Mouse (Mus musculus) heart, embryonic 13.5 days (tissue): Measurements from ENCODE around the gene Dnaja3. TPM values are rescaled to one million over a fixed set of nuclear protein-coding genes. Genes with fewer than 3 reads are reported as not detected.

Source experiments
- ATAC-seq: fragments of 200-750 bp; cut with Nextera tagmentation; 2 replicates; pipeline ENCODE4 v1.8.0; 2017; ENCODE audit warnings: moderate TSS enrichment; ENCODE audit not compliant: insufficient number of reproducible peaks, low FRiP score, low TSS enrichment; ENCODE audit errors: extremely low read depth
- H3K27ac ChIP-seq: fragments of 300-500 bp; sonication (generic); replicated peaks from 2 replicates; pipeline ENCODE4 v1.5.1; 2015; ENCODE audit warnings: moderate library complexity, mild to moderate bottlenecking, inconsistent platforms
- H3K27me3 ChIP-seq: fragments of 300-500 bp; sonication (generic); replicated peaks from 2 replicates; pipeline ENCODE4 v1.6.1; 2015; ENCODE audit warnings: mild to moderate bottlenecking, inconsistent platforms
- H3K36me3 ChIP-seq: fragments of 300-500 bp; sonication (generic); 2 replicates; pipeline ENCODE4 v1.6.1; 2015; ENCODE audit warnings: mild to moderate bottlenecking, inconsistent platforms
- H3K4me1 ChIP-seq: fragments of 300-500 bp; sonication (generic); 2 replicates; pipeline ENCODE4 v1.6.1; 2015; ENCODE audit warnings: inconsistent platforms
- H3K4me2 ChIP-seq: fragments of 300-500 bp; sonication (generic); 2 replicates; pipeline ENCODE4 v1.6.1; 2015; ENCODE audit warnings: inconsistent platforms, mild to moderate bottlenecking, moderate library complexity
- H3K4me3 ChIP-seq: fragments of 300-500 bp; sonication (generic); 2 replicates; pipeline ENCODE4 v1.5.1; 2015; ENCODE audit warnings: moderate library complexity, mild to moderate bottlenecking, inconsistent platforms
- H3K9ac ChIP-seq: fragments of 300-500 bp; sonication (generic); 2 replicates; pipeline ENCODE4 v1.6.1; 2015; ENCODE audit warnings: inconsistent platforms, mild to moderate bottlenecking, moderate library complexity
- H3K9me3 ChIP-seq: fragments of 300-500 bp; sonication (generic); 2 replicates; pipeline ENCODE4 v1.6.1; 2016; ENCODE audit warnings: inconsistent platforms
- WGBS: fragments of 180-500 bp; shearing (Covaris S2); methylation state at CpG from one replicate; pipeline ENCODE4 v1.1.7; 2015; ENCODE audit warnings: mixed read lengths; 5-methylcytosine and 5-hydroxymethylcytosine counted together
- polyA plus RNA-seq: library from polyadenylated mRNA; unstranded; fragments of >200 nt; fragmentation: Nextera tagmentation; extraction: Ambion mirVana; gene quantifications from 2 replicates; pipeline ENCODE4 v1.2.1, GENCODE M21; 2015

The Dnaja3 gene
- polyA plus RNA-seq, 1 experiment from 2014 or later, result 65.6 TPM

- H3K27me3 ChIP-seq, result no peaks in the 10 kb centered on the region
- H3K4me2 ChIP-seq, result 0 out of 2 replicates have a peak overlapping the region, but pooled peaks have one; percentile 12
- H3K36me3 ChIP-seq, result peaks cover 57% of the 10 kb centered on the region
- no peak for ATAC-seq
- WGBS, result 41% methylated on average over 4 of the region's 4 CpGs
- H3K4me1 ChIP-seq, result peaks cover 88% of the 10 kb centered on the region
- H3K4me3 ChIP-seq, result no peak overlapping the region
- H3K27ac ChIP-seq, result peak overlapping the region; percentile 88
- H3K9ac ChIP-seq, result peak overlapping the region; percentile 65
- no peaks in the 10 kb centered on the region for H3K9me3 ChIP-seq
These were observed 15.5 kb downstream of the Dnaja3 start for GRCm38 (mm10) chr16:4655251-4655734.

- 14% methylated on average over 11 of the region's 11 CpGs for WGBS
- Histone ChIP-seq H3K9ac (peak overlapping the region; percentile 65), H3K4me3 (no peak overlapping the region), H3K27me3 (no peaks in the 10 kb centered on the region), H3K4me1 (peaks cover 85% of the 10 kb centered on the region), H3K36me3 (peaks cover 57% of the 10 kb centered on the region), H3K9me3 (no peaks in the 10 kb centered on the region), H3K27ac (peak overlapping the region; percentile 88), H3K4me2 (0 out of 2 replicates have a peak overlapping the region, but pooled peaks have one; percentile 12)
- no peak for ATAC-seq
These were observed 16.2 kb downstream of the Dnaja3 start for GRCm38 (mm10) chr16:4655764-4656570.

- no peaks in the 10 kb centered on the region for H3K9me3 ChIP-seq
- peaks cover 78% of the 10 kb centered on the region for H3K4me1 ChIP-seq
- H3K27me3 ChIP-seq, result no peaks in the 10 kb centered on the region
- H3K4me2 ChIP-seq, result 0 out of 2 replicates have a peak overlapping the region, but pooled peaks have one; percentile 12
- H3K27ac ChIP-seq, result peak overlapping the region; percentile 88
- ATAC-seq, result no peak
- H3K9ac ChIP-seq, result peak overlapping the region; percentile 65
- H3K36me3 ChIP-seq, result peaks cover 57% of the 10 kb centered on the region
- no peak overlapping the region for H3K4me3 ChIP-seq
- WGBS, result 40% methylated on average over 9 of the region's 9 CpGs
These were observed 16.8 kb downstream of the Dnaja3 start for GRCm38 (mm10) chr16:4656571-4657081.

- H3K9me3 ChIP-seq, result no peaks in the 10 kb centered on the region
- no peaks in the 10 kb centered on the region for H3K27me3 ChIP-seq
- H3K36me3 ChIP-seq, result peaks cover 46% of the 10 kb centered on the region
- WGBS, result 17% methylated on average over 11 of the region's 11 CpGs
- H3K4me3 ChIP-seq, result no peak overlapping the region
- peak overlapping the region; percentile 39; the same call in 1 of the 2 replicates for H3K4me2 ChIP-seq
- peak; percentile 60; the same call in 1 of the 2 replicates for ATAC-seq
- H3K27ac ChIP-seq, result peak overlapping the region; percentile 81
- peaks cover 61% of the 10 kb centered on the region for H3K4me1 ChIP-seq
- H3K9ac ChIP-seq, result peak overlapping the region; percentile 70
These were observed 19.0 kb downstream of the Dnaja3 start for GRCm38 (mm10) chr16:4658781-4659245.

- peaks cover 46% of the 10 kb centered on the region for H3K36me3 ChIP-seq
- peaks cover 56% of the 10 kb centered on the region for H3K4me1 ChIP-seq
- H3K4me2 ChIP-seq, result peak overlapping the region; percentile 39; the same call in 1 of the 2 replicates
- no peaks in the 10 kb centered on the region for H3K27me3 ChIP-seq
- peak overlapping the region; percentile 81 for H3K27ac ChIP-seq
- ATAC-seq, result no peak
- WGBS, result 29% methylated on average over 2 of the region's 2 CpGs
- H3K9ac ChIP-seq, result peak overlapping the region; percentile 70
- no peak overlapping the region for H3K4me3 ChIP-seq
- no peaks in the 10 kb centered on the region for H3K9me3 ChIP-seq
These were observed 19.5 kb downstream of the Dnaja3 start for GRCm38 (mm10) chr16:4659326-4659725.

- Histone ChIP-seq H3K9me3 (no peaks in the 10 kb centered on the region), H3K27me3 (no peaks in the 10 kb centered on the region), H3K4me2 (no peak overlapping the region), H3K9ac (no peak overlapping the region), H3K4me1 (peaks cover 33% of the 10 kb centered on the region), H3K36me3 (peaks cover 57% of the 10 kb centered on the region), H3K4me3 (no peak overlapping the region), H3K27ac (no peak overlapping the region)
- whole genome bisulfite sequencing, result 61% methylated on average over 2 of the region's 2 CpGs
- no peak for ATAC-seq
These were observed 21.8 kb downstream of the Dnaja3 start for GRCm38 (mm10) chr16:4661605-4662004.

GRCm38 (mm10) chr16:4663806-4664205 is 24.0 kb downstream of the Dnaja3 start:
- Histone ChIP-seq H3K4me2 (no peak overlapping the region), H3K9ac (no peak overlapping the region), H3K27ac (no peak overlapping the region), H3K9me3 (no peaks in the 10 kb centered on the region), H3K4me1 (peaks cover 15% of the 10 kb centered on the region), H3K27me3 (no peaks in the 10 kb centered on the region), H3K4me3 (no peak overlapping the region), H3K36me3 (peaks cover 72% of the 10 kb centered on the region)
- ATAC-seq, result no peak
- WGBS, result 70% methylated on average over 2 of the region's 2 CpGs

GRCm38 (mm10) chr16:4665726-4666125 is 25.9 kb downstream of the Dnaja3 start:
- no peak overlapping the region for H3K4me2 ChIP-seq
- no peaks in the 10 kb centered on the region for H3K27me3 ChIP-seq
- H3K9me3 ChIP-seq, result no peaks in the 10 kb centered on the region
- no peak for ATAC-seq
- peaks cover 84% of the 10 kb centered on the region for H3K36me3 ChIP-seq
- no peak overlapping the region for H3K4me3 ChIP-seq
- H3K4me1 ChIP-seq, result peaks cover 3% of the 10 kb centered on the region
- WGBS, result 83% methylated on average over 2 of the region's 2 CpGs
- H3K9ac ChIP-seq, result no peak overlapping the region
- no peak overlapping the region for H3K27ac ChIP-seq

- Histone ChIP-seq H3K9me3 (no peaks in the 10 kb centered on the region), H3K9ac (no peak overlapping the region), H3K4me1 (peaks cover 3% of the 10 kb centered on the region), H3K36me3 (peaks cover 76% of the 10 kb centered on the region), H3K4me3 (no peak overlapping the region), H3K27ac (no peak overlapping the region), H3K27me3 (no peaks in the 10 kb centered on the region), H3K4me2 (no peak overlapping the region)
- no peak for ATAC-seq
- 26% methylated on average over 3 of the region's 3 CpGs for WGBS
These were observed 27.5 kb downstream of the Dnaja3 start for GRCm38 (mm10) chr16:4667190-4667808.

- no peak overlapping the region for H3K4me3 ChIP-seq
- peaks cover 84% of the 10 kb centered on the region for H3K36me3 ChIP-seq
- no peaks in the 10 kb centered on the region for H3K9me3 ChIP-seq
- no peak overlapping the region for H3K9ac ChIP-seq
- H3K4me2 ChIP-seq, result no peak overlapping the region
- 67% methylated on average over 5 of the region's 5 CpGs for WGBS
- no peak for ATAC-seq
- no peaks in the 10 kb centered on the region for H3K4me1 ChIP-seq
- no peak overlapping the region for H3K27ac ChIP-seq
- no peaks in the 10 kb centered on the region for H3K27me3 ChIP-seq
These were observed 30.5 kb downstream of the Dnaja3 start for GRCm38 (mm10) chr16:4670317-4670716.

- Histone ChIP-seq H3K36me3 (peaks cover 60% of the 10 kb centered on the region), H3K4me3 (no peak overlapping the region), H3K4me1 (peaks cover 14% of the 10 kb centered on the region), H3K9me3 (no peaks in the 10 kb centered on the region), H3K9ac (no peak overlapping the region), H3K27ac (no peak overlapping the region), H3K27me3 (no peaks in the 10 kb centered on the region), H3K4me2 (no peak overlapping the region)
- ATAC-seq, result no peak
- 86% methylated on average over 4 of the region's 4 CpGs for WGBS
These were observed 34.3 kb downstream of the Dnaja3 start for GRCm38 (mm10) chr16:4674091-4674490.
